Mouse (Mus musculus): ENCODE measurements around the gene Chrm2. TPM values are rescaled to one million over a fixed set of nuclear protein-coding genes. Genes with fewer than 3 reads are reported as not detected.

Chrm2 gene
- polyA plus RNA-seq, 1 experiment from 2014 or later = 13.8 TPM

DNA sequence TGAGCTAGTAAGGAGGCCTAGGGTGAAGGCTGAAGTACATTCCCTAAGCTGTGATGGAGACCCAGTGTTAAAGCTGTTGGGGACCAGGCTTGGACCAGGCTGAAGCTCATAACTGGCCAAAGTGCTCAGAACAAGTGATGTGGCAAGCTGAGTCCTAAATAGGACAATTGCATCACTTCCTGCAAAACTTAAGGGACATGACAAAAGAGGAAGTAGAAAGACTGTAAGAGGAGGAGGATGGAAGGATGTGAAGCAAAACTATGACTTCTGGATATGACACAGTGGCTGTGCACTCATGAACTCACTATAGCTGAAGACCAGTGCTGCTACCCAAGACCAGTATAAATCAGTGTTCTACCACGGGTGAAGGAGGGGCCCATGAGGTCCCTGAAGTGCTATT is 69.1 kb downstream of the Chrm2 start:
- Histone ChIP-seq H3K27me3 (ENCODE audit: control insufficient read depth, insufficient read depth, low read length) (no peaks in the 10 kb centered on the region), H3K36me3 (ENCODE audit: control insufficient read depth, insufficient read depth, low read length) (no peaks in the 10 kb centered on the region), H3K27ac (replicated peaks in 1 of 2; ENCODE audit: control insufficient read depth in 1 of 2, insufficient read depth in 1 of 2, low read depth in 2 of 2, low read length in 2 of 2) (no peak overlapping the region), H3K4me3 (ENCODE audit: control insufficient read depth in 1 of 2, insufficient read depth in 1 of 2, low read depth in 1 of 2, low read length in 2 of 2) (no peak overlapping the region), H3K9ac (ENCODE audit: low read length) (no peak overlapping the region), H3K4me1 (ENCODE audit: control insufficient read depth in 2 of 2, insufficient read depth in 2 of 2, low read length in 2 of 2) (peaks cover 11 to 47% of the 10 kb centered on the region in 2 experiments), H3K4me2 (ENCODE audit: low read length) (no peak overlapping the region), H3K9me3 (ENCODE audit: control insufficient read depth, low read length) (no peaks in the 10 kb centered on the region)
- ATAC-seq (ENCODE audit: insufficient number of reproducible peaks, insufficient read depth, low FRiP score, low read depth) = no peak
- WGBS = 84% methylated on average over 1 of the region's 1 CpGs

GRCm38 (mm10) chr6:36464008-36464407 is 76.1 kb downstream of the Chrm2 start:
- H3K36me3 ChIP-seq (ENCODE audit: control insufficient read depth, insufficient read depth, low read length) = no peaks in the 10 kb centered on the region
- 90% methylated on average over 3 of the region's 3 CpGs for WGBS
- no peak overlapping the region for H3K4me3 ChIP-seq (ENCODE audit: control insufficient read depth in 1 of 2, insufficient read depth in 1 of 2, low read depth in 1 of 2, low read length in 2 of 2)
- no peak overlapping the region for H3K9ac ChIP-seq (ENCODE audit: low read length)
- no peak overlapping the region for H3K4me2 ChIP-seq (ENCODE audit: low read length)
- H3K27me3 ChIP-seq (ENCODE audit: control insufficient read depth, insufficient read depth, low read length) = no peaks in the 10 kb centered on the region
- H3K27ac ChIP-seq (replicated peaks in 1 of 2; ENCODE audit: control insufficient read depth in 1 of 2, insufficient read depth in 1 of 2, low read depth in 2 of 2, low read length in 2 of 2) = no peak overlapping the region
- no peaks in the 10 kb centered on the region for H3K9me3 ChIP-seq (ENCODE audit: control insufficient read depth, low read length)
- peaks cover 0 to 10% of the 10 kb centered on the region in 2 experiments; a peak in 3 of 4 replicates for H3K4me1 ChIP-seq (ENCODE audit: control insufficient read depth in 2 of 2, insufficient read depth in 2 of 2, low read length in 2 of 2)
- ATAC-seq (ENCODE audit: insufficient number of reproducible peaks, insufficient read depth, low FRiP score, low read depth) = no peak

DNA sequence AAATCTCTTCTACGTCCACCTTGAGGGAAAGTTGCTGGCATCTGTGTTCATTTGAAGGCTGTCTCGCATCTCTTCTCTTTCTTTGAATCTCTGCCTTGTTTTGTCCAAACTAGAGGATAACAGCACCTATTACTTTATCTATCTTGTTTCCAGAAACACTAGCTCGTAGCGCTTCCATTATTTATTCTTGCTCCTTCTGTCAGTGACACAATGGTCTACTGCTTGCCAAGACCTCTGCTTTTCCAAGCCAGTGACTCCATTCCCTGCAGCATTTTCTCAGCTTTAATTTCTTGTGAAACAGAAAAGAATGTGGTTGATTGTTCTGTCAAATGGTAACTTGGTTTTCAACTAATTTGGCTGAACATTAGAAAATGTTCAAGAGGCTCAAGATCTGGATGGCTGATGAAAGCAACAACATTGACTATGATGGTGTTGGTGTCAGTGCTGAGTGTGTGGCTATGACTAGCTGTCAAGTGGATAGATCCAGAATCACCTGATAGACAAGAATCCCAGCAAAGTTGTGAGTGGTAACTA is 96.3 kb downstream of the Chrm2 start:
- H3K27ac ChIP-seq (replicated peaks in 1 of 2; ENCODE audit: control insufficient read depth in 1 of 2, insufficient read depth in 1 of 2, low read depth in 2 of 2, low read length in 2 of 2) = no peak overlapping the region
- WGBS = 65% methylated on average over 4 of the region's 4 CpGs

DNA sequence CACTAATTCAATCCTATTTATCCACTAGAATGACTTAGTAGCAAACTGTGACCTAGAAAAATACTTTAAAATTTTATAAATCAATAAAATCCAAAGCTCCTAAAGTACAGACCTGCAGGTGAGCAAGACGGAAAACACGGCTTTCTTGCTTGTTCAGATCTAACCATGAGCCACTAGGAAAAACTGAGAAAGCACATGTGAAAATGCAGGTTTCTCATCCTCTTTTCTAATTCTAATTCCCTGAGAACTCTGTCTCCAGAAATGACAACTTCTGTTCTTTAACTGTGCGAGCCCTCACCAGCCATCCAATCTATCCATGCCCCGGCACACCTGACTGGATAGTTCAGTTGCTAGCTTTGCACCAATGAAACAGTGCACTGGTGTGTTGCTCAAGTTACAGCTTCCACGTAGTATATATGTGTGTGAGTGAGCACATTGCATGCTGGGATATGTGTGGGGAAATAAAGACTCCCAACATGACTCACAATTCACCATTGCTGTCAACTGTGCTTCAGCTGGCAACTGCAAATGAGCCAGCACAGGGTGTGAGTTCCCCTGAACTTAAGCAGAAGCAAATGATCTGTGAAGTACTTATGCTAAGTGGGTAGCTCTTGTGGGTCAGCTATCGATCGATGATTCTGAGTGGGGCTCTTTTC is 119.3 kb downstream of the Chrm2 start:
- WGBS = 62% methylated on average over 7 of the region's 7 CpGs
- H3K9me3 ChIP-seq (ENCODE audit: control insufficient read depth, low read length) = no peaks in the 10 kb centered on the region
- no peak overlapping the region for H3K4me2 ChIP-seq (ENCODE audit: low read length)
- peaks cover 9 to 17% of the 10 kb centered on the region in 2 experiments for H3K4me1 ChIP-seq (ENCODE audit: control insufficient read depth in 2 of 2, insufficient read depth in 2 of 2, low read length in 2 of 2)
- no peaks in the 10 kb centered on the region for H3K27me3 ChIP-seq (ENCODE audit: control insufficient read depth, insufficient read depth, low read length)
- no peaks in the 10 kb centered on the region for H3K36me3 ChIP-seq (ENCODE audit: control insufficient read depth, insufficient read depth, low read length)
- peak overlapping the region; percentile 13; the same call in 1 of the 2 replicates for H3K9ac ChIP-seq (ENCODE audit: low read length)
- no peak overlapping the region for H3K4me3 ChIP-seq (ENCODE audit: control insufficient read depth in 1 of 2, insufficient read depth in 1 of 2, low read depth in 1 of 2, low read length in 2 of 2)
- no peak for ATAC-seq (ENCODE audit: insufficient number of reproducible peaks, insufficient read depth, low FRiP score, low read depth)
- H3K27ac ChIP-seq (replicated peaks in 1 of 2; ENCODE audit: control insufficient read depth in 1 of 2, insufficient read depth in 1 of 2, low read depth in 2 of 2, low read length in 2 of 2) = peak overlapping the region; percentile 94 to 98

More for the DNA sequence above, 96.3 kb downstream of the Chrm2 start:
- H3K9me3 ChIP-seq (ENCODE audit: control insufficient read depth, low read length) = no peaks in the 10 kb centered on the region
- H3K4me3 ChIP-seq (ENCODE audit: control insufficient read depth in 1 of 2, insufficient read depth in 1 of 2, low read depth in 1 of 2, low read length in 2 of 2) = no peak overlapping the region
- H3K4me2 ChIP-seq (ENCODE audit: low read length) = no peak overlapping the region
- peaks cover 3 to 22% of the 10 kb centered on the region in 2 experiments; a peak in 3 of 4 replicates for H3K4me1 ChIP-seq (ENCODE audit: control insufficient read depth in 2 of 2, insufficient read depth in 2 of 2, low read length in 2 of 2)
- no peak for ATAC-seq (ENCODE audit: insufficient number of reproducible peaks, insufficient read depth, low FRiP score, low read depth)
- no peaks in the 10 kb centered on the region for H3K36me3 ChIP-seq (ENCODE audit: control insufficient read depth, insufficient read depth, low read length)
- no peak overlapping the region for H3K9ac ChIP-seq (ENCODE audit: low read length)
- H3K27me3 ChIP-seq (ENCODE audit: control insufficient read depth, insufficient read depth, low read length) = no peaks in the 10 kb centered on the region

- H3K4me3 ChIP-seq (ENCODE audit: control insufficient read depth in 1 of 2, insufficient read depth in 1 of 2, low read depth in 1 of 2, low read length in 2 of 2) = no peak overlapping the region
- peak overlapping the region; percentile 23 for H3K4me2 ChIP-seq (ENCODE audit: low read length)
- H3K27me3 ChIP-seq (ENCODE audit: control insufficient read depth, insufficient read depth, low read length) = no peaks in the 10 kb centered on the region
- no peaks in the 10 kb centered on the region for H3K36me3 ChIP-seq (ENCODE audit: control insufficient read depth, insufficient read depth, low read length)
- peak; percentile 81; the same call in 1 of the 2 replicates for ATAC-seq (ENCODE audit: insufficient number of reproducible peaks, insufficient read depth, low FRiP score, low read depth)
- peaks cover 9 to 17% of the 10 kb centered on the region in 2 experiments for H3K4me1 ChIP-seq (ENCODE audit: control insufficient read depth in 2 of 2, insufficient read depth in 2 of 2, low read length in 2 of 2)
- peak overlapping the region; percentile 13 for H3K9ac ChIP-seq (ENCODE audit: low read length)
- peak overlapping the region; percentile 94 to 98 for H3K27ac ChIP-seq (replicated peaks in 1 of 2; ENCODE audit: control insufficient read depth in 1 of 2, insufficient read depth in 1 of 2, low read depth in 2 of 2, low read length in 2 of 2)
- WGBS = 7% methylated on average over 7 of the region's 7 CpGs
- H3K9me3 ChIP-seq (ENCODE audit: control insufficient read depth, low read length) = no peaks in the 10 kb centered on the region
Observed at GRCm38 (mm10) chr6:36507946-36508345, 120.1 kb downstream of the Chrm2 start.

- ATAC-seq (ENCODE audit: insufficient number of reproducible peaks, insufficient read depth, low FRiP score, low read depth) = peak; percentile 43; the same call in 1 of the 2 replicates
- Histone ChIP-seq H3K4me2 (ENCODE audit: low read length) (peak overlapping the region; percentile 23; the same call in 1 of the 2 replicates), H3K27ac (replicated peaks in 1 of 2; ENCODE audit: control insufficient read depth in 1 of 2, insufficient read depth in 1 of 2, low read depth in 2 of 2, low read length in 2 of 2) (peak overlapping the region; percentile 94 to 98), H3K36me3 (ENCODE audit: control insufficient read depth, insufficient read depth, low read length) (no peaks in the 10 kb centered on the region), H3K27me3 (ENCODE audit: control insufficient read depth, insufficient read depth, low read length) (no peaks in the 10 kb centered on the region), H3K9ac (ENCODE audit: low read length) (peak overlapping the region; percentile 41), H3K9me3 (ENCODE audit: control insufficient read depth, low read length) (no peaks in the 10 kb centered on the region), H3K4me1 (ENCODE audit: control insufficient read depth in 2 of 2, insufficient read depth in 2 of 2, low read length in 2 of 2) (peaks cover 9 to 17% of the 10 kb centered on the region in 2 experiments), H3K4me3 (ENCODE audit: control insufficient read depth in 1 of 2, insufficient read depth in 1 of 2, low read depth in 1 of 2, low read length in 2 of 2) (no peak overlapping the region)
- 3% methylated on average over 2 of the region's 2 CpGs for WGBS
Observed at GRCm38 (mm10) chr6:36508469-36508868, 120.6 kb downstream of the Chrm2 start.

GRCm38 (mm10) chr6:36516508-36516907 is 128.6 kb downstream of the Chrm2 start:
- Histone ChIP-seq H3K9ac (ENCODE audit: low read length) (no peak overlapping the region), H3K27me3 (ENCODE audit: control insufficient read depth, insufficient read depth, low read length) (no peaks in the 10 kb centered on the region), H3K9me3 (ENCODE audit: control insufficient read depth, low read length) (no peaks in the 10 kb centered on the region), H3K4me2 (ENCODE audit: low read length) (no peak overlapping the region), H3K4me1 (ENCODE audit: control insufficient read depth in 2 of 2, insufficient read depth in 2 of 2, low read length in 2 of 2) (peaks cover 4 to 16% of the 10 kb centered on the region in 2 experiments; a peak in 3 of 4 replicates), H3K4me3 (ENCODE audit: control insufficient read depth in 1 of 2, insufficient read depth in 1 of 2, low read depth in 1 of 2, low read length in 2 of 2) (no peak overlapping the region), H3K27ac (replicated peaks in 1 of 2; ENCODE audit: control insufficient read depth in 1 of 2, insufficient read depth in 1 of 2, low read depth in 2 of 2, low read length in 2 of 2) (peak overlapping the region; percentile 71 to 72), H3K36me3 (ENCODE audit: control insufficient read depth, insufficient read depth, low read length) (no peaks in the 10 kb centered on the region)
- 72% methylated on average over 4 of the region's 4 CpGs for WGBS
- no peak for ATAC-seq (ENCODE audit: insufficient number of reproducible peaks, insufficient read depth, low FRiP score, low read depth)
